Mouse (Mus musculus) embryonic fibroblast, embryonic 13.5 days (primary cell): ENCODE results near the gene Zfp462.

Experiments
- CTCF ChIP-seq: IDR thresholded peaks from 2 replicates; pipeline ENCODE4 v1.5.1; 2011; ENCODE audit warnings: mild to moderate bottlenecking, control low read depth, low read length, moderate library complexity, borderline replicate concordance; ENCODE audit not compliant: insufficient read depth
- POLR2A ChIP-seq: IDR thresholded peaks from 2 replicates; pipeline ENCODE4 v1.6.1; 2011; ENCODE audit warnings: low read depth, mild to moderate bottlenecking, control low read depth, low read length, moderate library complexity

DNA sequence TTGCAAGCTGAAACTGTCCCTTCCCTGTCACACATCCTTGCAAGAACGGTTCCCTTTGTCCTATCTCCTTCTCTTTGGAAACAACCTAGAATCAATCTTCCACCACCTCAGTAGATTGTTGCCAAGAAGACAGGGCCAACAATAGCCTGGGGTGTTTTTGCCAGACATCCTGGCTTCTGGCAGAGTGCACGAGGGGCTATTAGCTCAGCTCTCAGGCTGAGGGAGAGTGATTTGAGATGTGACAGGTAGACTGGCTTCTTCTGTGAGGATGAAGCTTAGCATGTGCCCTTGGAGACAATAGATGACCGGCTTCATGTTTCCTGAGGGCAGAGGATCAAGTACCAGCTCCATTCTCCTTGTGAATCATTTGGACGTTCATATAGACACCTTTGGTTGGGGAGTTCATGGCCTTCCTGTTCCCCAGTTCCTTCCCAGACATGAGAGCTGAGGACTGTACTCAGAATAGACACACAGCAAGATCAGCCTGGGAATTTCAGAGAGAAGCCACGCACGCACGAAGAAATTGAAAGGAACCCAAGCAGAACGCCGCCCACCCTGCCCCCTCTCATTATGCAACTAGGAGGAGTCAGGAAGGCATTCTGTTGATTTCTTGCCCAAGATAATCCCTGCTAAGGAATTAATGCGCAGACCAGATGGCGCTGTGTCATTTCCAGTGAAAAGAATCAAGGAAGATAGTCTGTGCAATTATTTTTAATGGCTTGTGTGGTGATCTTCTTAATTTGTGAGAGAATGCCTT, 132.5 kb downstream of the Zfp462 start:
- TF ChIP-seq POLR2A (no peak), CTCF (no peak)
